Mouse (Mus musculus) cerebellum, adult 9-10 months (tissue): ENCODE results near the gene Scd4.
"Not testable (repeated sequence)": the region's sequence is repeated elsewhere in the genome, so short reads cannot be mapped to it uniquely, and the experiment has no call there.

ENCODE experiments used
- DNase-seq: peaks from one replicate; pipeline ENCODE4 v3.0.0; 2022

The Scd4 gene

DNA sequence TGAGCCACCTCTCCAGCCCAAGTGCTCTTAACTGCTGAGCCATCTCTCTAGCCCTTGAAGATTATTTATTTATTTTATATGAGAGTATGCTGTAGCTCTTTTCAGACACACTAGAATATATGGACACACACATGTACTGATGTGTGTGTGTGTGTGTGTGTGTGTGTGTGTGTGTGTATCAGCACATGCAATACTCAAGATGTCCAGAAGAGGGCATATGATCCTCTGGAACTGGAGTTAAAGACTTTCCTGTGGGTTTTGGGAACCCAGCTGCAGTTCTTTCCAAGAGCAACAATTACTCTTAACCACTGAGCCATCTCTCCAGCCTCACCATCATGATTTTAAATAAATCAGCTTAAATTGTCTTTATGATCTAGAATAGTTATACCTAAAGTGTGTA, 14.3 kb upstream of the Scd4 start:
- no peak for DNase-seq

DNA sequence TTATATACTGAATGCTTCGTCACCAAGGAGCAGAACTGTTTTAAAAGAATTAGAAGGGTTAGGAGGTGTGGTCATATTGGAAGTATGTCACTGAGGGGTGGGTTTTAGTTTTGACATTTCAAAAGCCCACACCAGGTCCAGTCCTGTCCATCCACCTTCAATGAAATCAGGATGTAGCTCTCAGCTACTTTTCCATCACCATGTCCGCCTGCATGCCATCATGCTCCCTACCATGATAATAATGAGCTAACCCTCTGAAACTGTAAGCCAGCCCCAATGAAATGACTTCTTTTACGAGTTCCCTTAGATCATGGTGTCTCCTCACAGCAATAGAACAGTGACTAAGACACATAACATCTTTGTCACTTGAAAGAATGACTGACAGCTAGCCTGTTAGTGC, 12.6 kb upstream of the Scd4 start:
- DNase-seq: no peak

DNA sequence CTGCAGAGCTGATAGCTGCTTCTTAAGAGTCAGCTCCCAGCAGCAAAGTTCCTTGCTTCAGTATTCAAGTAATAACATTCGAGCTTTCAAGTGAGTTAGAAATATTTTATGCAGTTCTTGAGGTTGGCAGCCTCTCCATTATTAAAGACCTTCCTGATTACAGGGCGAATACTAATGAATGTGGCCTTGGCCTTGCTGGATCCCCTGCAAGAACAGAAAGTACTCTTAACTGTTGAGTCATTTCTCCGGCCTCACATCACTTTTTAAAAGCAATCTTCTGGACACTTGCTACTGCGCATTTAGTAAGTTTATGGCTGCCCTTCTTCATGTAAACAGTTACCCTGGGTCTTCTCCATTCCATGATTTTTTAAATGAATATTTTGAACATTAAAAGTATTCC, 11.7 kb upstream of the Scd4 start:
- DNase-seq: no peak

DNA sequence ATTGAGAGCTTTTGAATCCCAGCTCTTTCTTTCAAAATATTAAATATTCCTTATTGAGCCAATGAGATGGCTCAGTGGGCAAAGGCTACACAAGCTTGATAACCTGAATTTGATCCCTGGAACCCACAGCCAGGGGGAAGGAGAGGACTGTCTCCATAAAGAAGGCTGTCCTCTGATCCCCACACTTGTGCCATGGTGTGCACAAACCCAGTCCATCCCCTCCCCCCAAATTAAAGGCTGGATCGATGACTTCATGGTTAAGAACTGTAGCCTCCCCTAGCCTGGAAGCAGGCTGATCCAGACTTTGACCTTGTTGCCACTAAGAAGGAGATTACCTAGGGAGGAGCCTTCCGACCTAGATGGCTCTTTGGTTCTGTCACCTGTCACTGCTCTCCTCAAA, 11.3 kb upstream of the Scd4 start:
- no peak for DNase-seq

DNA sequence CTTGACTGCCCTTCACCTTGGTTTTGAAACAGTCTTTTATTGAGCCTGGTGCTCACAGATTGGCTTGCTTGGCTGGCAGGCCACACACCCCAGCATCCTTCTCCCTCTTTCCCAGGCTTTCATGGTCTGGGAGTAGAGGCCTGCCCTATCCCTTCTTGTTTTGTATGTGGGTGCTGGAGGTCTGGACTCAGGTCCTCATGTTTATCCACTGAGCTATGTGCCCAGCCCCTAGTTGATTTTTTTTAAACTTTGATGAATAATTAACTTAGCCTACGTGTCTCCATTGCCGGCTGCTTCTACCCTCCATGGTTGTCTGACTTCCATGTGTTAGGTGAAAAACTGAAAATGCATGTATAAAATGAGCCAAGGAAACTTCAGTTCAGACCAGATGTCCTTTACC, 3.3 kb upstream of the Scd4 start:
- no peak for DNase-seq

DNA sequence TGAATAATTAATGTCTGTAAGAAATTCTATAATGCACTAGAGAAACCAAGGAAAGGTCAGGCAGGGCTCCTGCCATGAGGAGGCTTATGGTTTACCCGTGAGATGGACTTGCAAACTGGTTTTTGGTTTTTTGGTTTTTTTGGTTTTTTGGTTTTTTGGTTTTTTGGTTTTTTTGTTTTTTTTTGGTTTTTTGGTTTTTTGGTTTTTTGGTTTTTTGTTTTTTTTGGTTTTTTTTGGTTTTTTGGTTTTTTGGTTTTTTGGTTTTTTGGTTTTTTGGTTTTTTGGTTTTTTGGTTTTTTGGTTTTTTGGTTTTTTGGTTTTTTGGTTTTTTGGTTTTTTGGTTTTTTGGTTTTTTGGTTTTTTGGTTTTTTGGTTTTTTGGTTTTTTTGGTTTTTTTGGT, 1.8 kb upstream of the Scd4 start:
- DNase-seq: not testable (repeated sequence)

DNA sequence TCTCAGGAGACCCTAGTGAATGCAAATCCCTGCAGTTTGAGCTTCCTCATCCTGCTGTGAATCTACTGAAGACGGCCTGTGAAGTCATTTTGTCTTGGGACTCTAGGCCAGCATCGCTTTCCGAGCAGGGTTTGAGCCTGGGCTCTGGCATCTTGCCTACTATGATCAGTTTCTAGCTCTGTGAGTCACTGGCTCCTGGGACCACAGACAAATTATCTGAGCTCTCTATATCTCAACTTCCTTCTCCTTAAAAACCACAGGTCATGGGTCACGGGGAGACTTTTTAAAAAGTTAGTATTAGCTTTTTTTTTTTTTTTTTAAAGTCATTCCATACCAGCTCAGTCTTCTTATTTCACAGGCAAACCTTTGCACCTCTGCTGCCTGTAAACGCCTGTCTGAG, 981 bp upstream of the Scd4 start:
- DNase-seq: no peak

DNA sequence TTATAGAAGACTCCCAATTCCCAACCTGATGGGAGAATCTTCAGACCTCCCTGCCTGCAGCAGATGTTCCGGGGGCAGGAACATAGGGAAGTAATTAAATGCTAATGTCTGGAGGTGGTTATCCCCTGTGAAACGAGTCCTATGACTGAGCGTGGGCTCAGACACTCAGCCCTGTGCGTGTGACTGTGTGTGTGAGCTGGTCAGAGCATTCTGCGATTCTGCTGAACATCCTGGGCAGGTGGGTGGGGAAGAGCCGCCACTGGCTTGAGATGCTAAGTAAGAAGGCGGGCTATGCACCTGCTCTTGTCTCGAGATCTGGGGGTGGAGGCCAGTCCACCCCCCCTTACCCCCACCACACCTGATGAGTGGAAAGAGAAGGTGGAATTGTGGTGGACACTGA, 566 bp upstream of the Scd4 start:
- DNase-seq: no peak

DNA sequence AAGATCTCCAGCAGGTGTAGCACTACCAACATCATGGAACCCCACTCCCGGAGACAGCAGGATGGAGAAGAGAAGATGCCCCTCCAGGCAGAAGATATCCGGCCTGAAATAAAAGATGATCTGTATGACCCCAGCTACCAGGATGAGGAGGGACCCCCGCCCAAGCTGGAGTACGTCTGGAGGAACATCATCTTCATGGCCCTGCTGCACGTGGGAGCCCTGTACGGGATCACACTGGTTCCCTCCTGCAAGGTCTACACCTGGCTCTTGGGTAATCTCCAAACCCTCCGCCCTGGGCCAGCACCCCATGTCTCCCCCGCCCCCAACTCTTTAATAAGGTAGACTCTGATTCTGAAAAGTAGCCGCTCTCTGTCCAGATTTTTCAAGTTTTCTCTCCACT, 1.1 kb downstream of the Scd4 start:
- no peak for DNase-seq

DNA sequence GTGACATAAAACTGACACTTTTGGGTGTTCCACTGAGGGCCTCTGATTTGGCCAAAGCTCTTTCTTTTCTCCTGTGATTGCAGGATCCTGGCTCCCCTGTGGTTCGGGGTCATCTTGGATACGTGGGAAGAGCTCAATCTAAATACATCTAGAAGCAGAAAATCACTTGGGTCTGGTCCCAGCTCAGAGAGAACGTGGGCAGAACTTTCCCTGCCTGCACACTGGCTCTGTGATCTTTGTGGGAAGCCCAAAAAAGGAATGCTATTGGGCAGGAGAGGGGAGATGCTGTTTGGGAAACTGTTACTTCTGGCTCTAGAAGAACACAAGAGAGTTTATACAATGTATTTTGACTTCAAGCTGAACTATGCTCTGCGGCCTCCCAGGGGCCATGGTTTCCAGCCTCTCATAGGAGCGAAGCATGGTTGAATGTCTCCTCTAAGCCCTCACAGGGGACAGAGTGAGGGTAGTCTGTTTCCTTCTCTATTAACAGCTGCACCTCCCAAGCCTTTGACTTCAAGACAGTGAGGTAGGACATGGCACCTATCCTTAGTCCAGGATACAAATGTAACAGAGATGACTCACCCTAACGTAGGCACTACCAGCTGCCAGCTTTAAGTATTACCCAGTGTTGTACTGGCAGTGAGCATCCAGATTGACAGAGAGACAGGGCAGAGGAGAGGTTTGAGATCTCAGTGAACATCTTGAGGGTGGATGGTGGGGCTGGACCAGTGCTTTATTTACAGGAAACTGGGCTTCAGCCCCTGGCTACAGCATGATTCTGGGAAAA, 3.2 kb downstream of the Scd4 start:
- no peak for DNase-seq

DNA sequence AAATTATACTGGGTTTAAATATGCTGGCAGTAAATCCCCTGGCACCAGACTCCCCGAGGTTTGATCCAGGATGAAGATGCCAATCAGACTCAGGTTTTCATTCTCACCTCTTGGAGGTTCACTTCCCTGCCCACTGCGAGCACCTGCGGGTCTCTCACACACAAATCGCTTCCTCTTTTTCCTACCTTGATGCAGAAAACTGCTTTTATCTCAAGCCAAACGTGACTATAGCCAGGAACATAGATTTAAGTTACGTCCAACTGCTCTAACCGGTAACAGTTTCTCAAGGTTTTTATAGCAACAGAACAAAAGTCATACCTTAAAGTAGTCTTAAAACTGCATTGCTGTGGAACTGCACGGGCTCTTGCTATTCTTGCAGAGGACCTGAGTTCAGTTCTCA, 16.8 kb downstream of the Scd4 start:
- DNase-seq: no peak

DNA sequence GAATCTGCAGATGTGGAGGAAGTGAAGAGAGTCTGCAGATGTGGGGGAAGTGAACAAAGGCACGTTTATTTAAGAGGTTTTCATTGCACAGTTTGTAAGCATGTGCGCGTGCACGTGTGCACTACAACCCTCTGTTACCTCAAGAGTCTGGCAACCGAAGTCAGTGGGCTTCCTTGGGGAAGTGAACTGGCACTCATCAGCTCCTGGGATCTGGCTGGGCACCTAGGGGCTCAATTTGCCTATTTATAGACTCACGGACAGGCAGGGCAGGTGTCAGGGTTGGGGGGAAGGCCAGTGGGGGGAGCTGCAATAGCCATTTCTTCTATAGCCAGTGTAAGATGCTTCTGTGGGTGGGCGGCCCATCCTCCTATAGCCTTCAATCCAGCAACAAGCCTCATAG, 18.9 kb downstream of the Scd4 start:
- no peak for DNase-seq

DNA sequence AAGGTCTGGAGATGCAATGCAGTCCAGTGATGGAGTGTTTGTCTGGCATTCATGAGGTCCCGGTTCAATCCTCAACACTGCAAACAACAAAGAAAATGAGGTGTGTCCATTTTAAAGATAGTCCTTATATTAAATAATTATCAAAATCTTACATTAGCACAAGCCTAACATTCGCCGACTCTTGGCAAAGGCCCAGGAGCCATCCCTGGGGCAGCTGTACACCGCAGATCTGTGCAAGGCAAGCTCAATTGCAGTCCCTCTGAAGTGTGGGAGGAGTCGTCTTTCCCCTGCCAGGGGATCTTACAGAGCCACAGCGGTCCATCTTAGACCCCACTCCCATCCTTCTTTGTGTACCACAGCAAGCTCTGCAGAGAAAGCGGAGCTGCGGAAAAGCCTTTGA, 25.8 kb downstream of the Scd4 start:
- DNase-seq: no peak

DNA sequence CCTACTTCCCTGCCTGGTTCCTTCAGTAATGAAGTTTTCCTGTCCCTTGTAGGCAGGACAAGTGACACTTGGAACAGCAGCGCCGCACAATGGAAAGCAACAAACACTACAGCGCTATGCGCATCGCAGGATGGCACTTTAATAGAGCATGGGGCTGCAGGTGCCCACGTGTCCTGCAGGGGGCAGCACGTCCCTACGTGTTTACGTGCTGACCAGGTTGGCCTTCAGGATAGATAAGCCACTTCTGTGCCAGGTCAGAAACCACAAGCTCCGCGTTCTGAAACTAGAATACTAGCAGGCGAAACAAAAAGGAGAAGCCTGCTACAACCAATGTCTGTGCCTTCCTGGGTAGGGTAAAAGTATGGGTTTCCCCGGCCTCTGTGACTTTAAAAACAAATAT, 30.6 kb downstream of the Scd4 start:
- DNase-seq: peak; percentile 65

DNA sequence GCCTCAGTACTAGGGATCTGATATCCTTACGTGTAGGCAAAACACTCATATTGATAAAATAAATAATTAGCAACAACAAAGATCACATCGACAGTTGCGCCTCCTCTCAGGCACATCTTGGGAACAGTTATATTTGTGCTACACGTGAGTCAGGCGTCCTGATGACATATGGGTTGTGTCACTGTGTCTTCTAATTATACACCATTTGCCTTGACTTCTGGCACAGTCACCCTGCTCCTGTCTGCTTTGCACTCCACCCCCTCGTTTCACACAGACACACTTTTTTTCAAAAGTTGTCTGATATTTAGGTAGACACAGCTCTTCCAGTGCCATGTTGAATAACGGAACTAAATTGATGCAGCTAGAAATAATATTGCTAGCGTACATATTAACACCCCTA, 31.1 kb downstream of the Scd4 start:
- DNase-seq: no peak

DNA sequence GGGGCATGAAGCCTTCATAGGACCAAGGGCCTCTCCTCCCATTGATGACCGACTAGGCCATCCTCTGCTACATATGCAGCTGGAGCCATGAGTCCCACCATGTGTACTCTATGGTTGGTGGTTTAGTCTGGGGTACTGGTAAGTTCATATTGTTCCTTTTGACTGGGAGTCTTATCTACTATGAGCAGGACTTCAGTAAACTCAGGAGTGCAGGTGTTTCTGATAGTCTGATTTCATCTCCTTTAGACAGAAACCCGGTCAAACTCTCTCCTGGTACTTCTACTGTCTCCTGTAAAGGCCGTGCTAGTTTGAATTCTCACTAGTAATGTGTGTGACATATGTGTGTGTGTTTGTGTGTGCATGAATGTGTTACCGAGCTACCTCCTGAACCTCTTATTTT, 32.8 kb downstream of the Scd4 start:
- DNase-seq: no peak

DNA sequence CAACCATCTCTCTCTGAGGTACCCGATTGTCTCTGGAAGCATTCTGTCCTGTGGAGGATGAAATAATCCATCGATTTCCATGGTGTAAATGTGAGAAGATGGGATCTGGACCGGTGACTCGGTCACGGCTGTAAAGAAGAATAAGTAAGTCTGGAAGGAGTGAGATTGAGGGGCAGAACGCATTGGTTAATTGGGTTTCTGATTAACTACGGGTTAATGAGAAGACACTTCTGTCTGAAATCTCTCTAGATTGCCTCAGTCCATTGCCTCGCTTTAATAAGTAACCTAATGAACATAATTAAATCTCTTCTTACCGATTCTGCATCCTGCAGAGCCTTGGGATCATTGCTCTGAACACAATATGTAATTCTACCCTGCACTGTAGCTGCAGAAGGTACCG, 34.2 kb downstream of the Scd4 start:
- not testable (repeated sequence) for DNase-seq

DNA sequence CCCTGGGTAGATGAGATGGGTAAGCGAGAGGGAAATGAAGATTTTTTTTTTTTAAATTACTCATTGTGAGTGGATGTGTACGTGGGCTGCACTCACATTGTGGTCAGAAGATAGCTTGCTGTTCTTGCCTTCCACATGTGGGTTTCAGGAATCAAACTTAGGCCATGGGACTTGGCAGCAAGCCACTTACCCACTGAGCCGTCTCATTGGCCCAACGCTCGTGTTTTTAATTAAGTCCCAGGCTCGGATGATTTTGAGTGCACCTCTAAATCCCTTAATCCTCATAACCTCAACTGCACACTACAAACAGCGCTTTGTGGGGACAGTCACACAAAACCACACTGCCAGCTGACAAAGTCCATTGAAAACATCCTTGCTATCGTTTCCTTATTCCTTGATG, 36.5 kb downstream of the Scd4 start:
- no peak for DNase-seq

DNA sequence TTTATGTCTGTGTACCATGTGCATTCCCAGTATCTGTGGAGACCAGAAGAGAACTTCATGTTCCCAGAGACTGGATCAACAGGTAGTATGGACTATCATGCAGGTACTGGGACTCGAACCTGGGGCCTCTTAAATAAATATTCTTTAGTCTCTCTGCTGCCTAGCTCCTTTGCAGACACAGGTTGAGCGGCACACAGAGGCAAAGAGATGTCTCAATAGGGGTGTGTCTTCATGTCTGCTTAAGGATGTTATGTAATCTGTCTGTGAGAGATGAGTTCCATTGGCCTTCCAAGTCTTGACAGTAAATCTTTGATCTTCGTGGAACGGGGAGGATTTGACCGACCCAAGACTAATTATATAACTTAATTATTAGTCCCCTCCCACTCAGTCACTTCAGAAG, 37.3 kb downstream of the Scd4 start:
- DNase-seq: no peak

DNA sequence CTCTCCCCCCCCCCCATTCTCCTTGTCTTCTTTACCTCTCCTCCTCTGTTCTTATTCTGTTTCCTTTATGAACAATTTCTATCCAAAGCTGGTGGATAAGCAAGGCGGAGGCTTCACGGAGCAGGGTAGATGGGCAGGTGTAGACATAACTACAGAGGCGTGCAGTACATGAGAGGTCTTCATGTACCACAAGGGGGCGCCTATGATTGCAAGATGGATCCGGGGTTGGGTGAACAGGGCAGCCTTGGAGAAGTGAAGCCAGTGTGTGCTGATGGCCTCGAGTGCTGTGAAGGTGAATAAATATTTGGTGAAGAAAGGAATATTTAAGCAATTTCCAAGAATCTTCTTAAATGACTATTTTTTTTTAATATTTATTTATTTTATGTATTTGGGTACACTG, 40.1 kb downstream of the Scd4 start:
- peak; percentile 92 for DNase-seq

DNA sequence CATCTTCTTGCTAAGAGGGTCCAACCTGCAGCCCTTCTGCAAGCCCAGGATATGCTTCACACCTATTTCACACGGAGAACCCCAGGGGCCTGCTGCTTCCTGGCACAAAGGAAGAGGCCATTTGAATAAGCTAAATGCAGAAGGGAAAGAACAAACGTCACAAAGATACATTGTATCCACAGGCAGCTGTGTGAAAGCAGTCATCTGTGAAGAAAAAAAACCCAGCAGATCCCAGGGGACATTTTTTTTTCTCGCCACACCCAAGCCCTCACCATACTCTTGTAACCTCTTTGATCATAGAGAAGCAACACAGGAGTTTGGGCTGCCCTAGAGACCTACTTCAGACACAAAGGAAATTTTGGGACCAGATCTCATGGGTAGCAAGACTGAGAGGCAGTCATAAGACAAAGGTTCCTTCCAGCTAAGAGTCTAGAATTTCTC, 43.6 kb downstream of the Scd4 start:
- DNase-seq: no peak

DNA sequence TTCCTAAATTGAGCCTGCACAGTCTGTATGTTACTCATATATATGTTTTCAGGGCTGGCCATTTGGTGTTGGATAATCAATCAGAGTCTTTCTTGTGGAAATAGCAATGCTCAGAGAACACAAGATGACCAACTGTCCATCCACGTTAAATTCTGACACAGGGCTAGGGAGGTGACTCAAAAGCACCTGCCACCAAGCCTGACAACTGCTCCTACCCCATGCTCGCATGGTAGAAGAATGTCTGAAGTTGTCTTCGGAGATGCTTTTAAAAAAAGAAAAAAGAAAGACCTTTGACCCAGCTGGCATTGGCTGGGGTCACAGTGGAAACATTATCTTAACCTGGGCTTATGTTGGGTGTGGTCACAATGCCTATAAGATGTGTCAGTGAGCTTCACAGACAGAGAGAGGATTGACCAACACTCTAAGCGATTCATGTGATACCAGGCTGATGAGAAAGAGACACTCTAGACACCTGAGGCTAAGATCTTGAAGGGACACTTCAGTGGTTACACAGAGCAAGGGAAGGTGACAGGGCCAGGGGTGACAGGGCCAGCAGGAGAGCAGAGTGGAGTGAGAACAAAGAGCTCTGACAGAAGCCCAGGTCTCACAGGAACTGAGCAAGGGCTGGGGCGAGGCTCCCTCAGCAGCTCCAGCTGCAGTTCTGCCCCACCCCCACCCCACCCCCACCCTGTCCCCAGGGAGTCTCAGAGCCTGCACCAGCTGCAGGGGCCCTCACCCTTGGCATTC, 44.9 kb downstream of the Scd4 start:
- no peak for DNase-seq

DNA sequence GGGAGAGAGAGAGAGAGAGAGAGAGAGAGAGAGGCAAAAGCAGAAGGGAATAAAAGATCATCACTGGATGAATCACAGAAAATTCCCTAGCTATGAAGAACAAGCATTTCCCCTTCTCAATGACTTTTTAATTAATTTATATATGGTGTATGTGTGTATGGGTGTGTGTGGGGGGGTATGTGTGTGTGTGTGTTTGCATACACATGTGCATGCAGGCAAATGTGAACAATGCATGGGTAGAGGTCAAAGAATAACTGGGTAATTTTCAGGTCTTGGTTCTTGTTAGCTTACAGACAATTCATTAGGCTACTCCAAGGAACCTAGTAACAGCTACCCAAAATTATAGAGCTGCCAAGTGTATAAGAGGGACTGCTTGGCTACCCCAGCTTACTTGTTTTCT, 46.2 kb downstream of the Scd4 start:
- no peak for DNase-seq

DNA sequence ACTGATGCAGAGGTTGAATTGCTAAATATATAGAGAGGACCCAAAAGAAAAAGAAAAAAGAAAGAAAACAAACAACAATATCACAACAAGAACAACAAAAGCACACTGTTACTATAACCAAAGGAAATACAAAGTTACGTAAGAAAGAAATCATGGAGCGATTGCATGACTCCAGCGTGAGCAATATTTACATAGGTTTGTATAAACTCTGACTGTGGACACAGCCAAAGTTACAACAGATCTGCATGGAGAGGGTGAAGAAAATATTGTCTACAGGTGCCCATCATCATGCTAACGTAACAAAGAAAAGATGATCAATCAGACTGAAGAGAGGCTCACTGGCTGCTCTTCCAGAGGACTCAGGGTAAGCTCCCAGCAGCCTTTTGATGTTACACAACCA, 47.2 kb downstream of the Scd4 start:
- DNase-seq: no peak
